Mouse (Mus musculus) midbrain, postnatal 0 days (tissue): ENCODE measurements at regions not wholly inside any gene's neighbourhood (a gene's known extent, or its start where the extent isn't known, plus 50 kb on each side); places are given as distances from the start of the nearest gene placed in this dataset.

Source experiments
- ATAC-seq: fragments of 200-750 bp; cut with Nextera tagmentation; 2 replicates; pipeline ENCODE4 v1.8.0; 2017; ENCODE audit warnings: moderate number of reproducible peaks, mild to moderate bottlenecking, moderate TSS enrichment, moderate library complexity; ENCODE audit not compliant: low FRiP score
- DNase-seq: peaks from one replicate; pipeline ENCODE4 v3.0.0-alpha.2; 2015; ENCODE audit warnings: low spot score
- H3K27ac ChIP-seq: fragments of 300-500 bp; sonication (generic); 2 replicates; pipeline ENCODE4 v1.5.1; 2014; ENCODE audit warnings: low read depth, mild to moderate bottlenecking, low read length, mixed read lengths
- H3K27me3 ChIP-seq: fragments of 300-500 bp; sonication (generic); 2 replicates; pipeline ENCODE4 v1.6.1; 2014; ENCODE audit warnings: low read length, control low read depth, mixed read lengths; ENCODE audit not compliant: insufficient read depth
- H3K36me3 ChIP-seq: fragments of 300-500 bp; sonication (generic); 2 replicates; pipeline ENCODE4 v1.6.1; 2014; ENCODE audit warnings: low read length, control low read depth, mixed read lengths; ENCODE audit not compliant: insufficient read depth
- H3K4me1 ChIP-seq: fragments of 300-500 bp; sonication (generic); 2 replicates; pipeline ENCODE4 v1.6.1; 2014; ENCODE audit warnings: mild to moderate bottlenecking, control low read depth, antibody characterized with exemption, low read length, mixed read lengths; ENCODE audit not compliant: insufficient read depth
- H3K4me2 ChIP-seq: fragments of 300-500 bp; sonication (generic); 2 replicates; pipeline ENCODE4 v1.6.1; 2014; ENCODE audit warnings: low read depth, mild to moderate bottlenecking, low read length, mixed read lengths; ENCODE audit not compliant: poor library complexity, severe bottlenecking
- H3K4me3 ChIP-seq: fragments of 300-500 bp; sonication (generic); 2 replicates; pipeline ENCODE4 v1.5.1; 2014; ENCODE audit warnings: low read depth, mild to moderate bottlenecking, low read length, moderate library complexity
- H3K9ac ChIP-seq: fragments of 300-500 bp; sonication (generic); replicated peaks from 2 replicates; pipeline ENCODE4 v1.6.1; 2014; ENCODE audit warnings: mild to moderate bottlenecking, low read length, moderate library complexity, mixed read lengths; ENCODE audit not compliant: poor library complexity, severe bottlenecking
- H3K9me3 ChIP-seq: fragments of 300-500 bp; sonication (generic); 2 replicates; pipeline ENCODE4 v1.6.1; 2016; ENCODE audit warnings: low read length, control low read depth
- CTCF ChIP-seq: IDR thresholded peaks from 2 replicates; pipeline ENCODE4 v1.5.1; 2016; ENCODE audit warnings: antibody characterized with exemption, mild to moderate bottlenecking
- WGBS: fragments of 180-500 bp; shearing (Covaris S2); extraction: QIAGEN DNeasy Blood & Tissue Kit; methylation state at CpG from one replicate; pipeline ENCODE4 v1.1.7; 2014; 5-methylcytosine and 5-hydroxymethylcytosine counted together

GRCm38 (mm10) chr9:90887405-90887804, 474.8 kb upstream of the Zic4 start:
- no peak overlapping the region for H3K4me2 ChIP-seq
- H3K9me3 ChIP-seq, result no peaks in the 10 kb centered on the region
- no peak overlapping the region for H3K9ac ChIP-seq
- DNase-seq (no peak), ATAC-seq (no peak)
- no peak overlapping the region for H3K4me3 ChIP-seq
- 97% methylated on average over 3 of the region's 3 CpGs for WGBS
- TF ChIP-seq CTCF, result no peak
- no peaks in the 10 kb centered on the region for H3K36me3 ChIP-seq
- no peak overlapping the region for H3K27ac ChIP-seq
- H3K4me1 ChIP-seq, result no peaks in the 10 kb centered on the region
- H3K27me3 ChIP-seq, result no peaks in the 10 kb centered on the region

- DNase-seq (no peak), ATAC-seq (no peak)
- H3K9ac ChIP-seq, result no peak overlapping the region
- H3K27ac ChIP-seq, result no peak overlapping the region
- no peaks in the 10 kb centered on the region for H3K9me3 ChIP-seq
- no peaks in the 10 kb centered on the region for H3K36me3 ChIP-seq
- no peak overlapping the region for H3K4me2 ChIP-seq
- H3K4me1 ChIP-seq, result no peaks in the 10 kb centered on the region
- H3K27me3 ChIP-seq, result no peaks in the 10 kb centered on the region
- no peak for TF ChIP-seq CTCF
- no peak overlapping the region for H3K4me3 ChIP-seq
- 94% methylated on average over 4 of the region's 4 CpGs for WGBS
These were observed 471.4 kb upstream of the Zic4 start for GRCm38 (mm10) chr9:90890801-90891200.

GRCm38 (mm10) chr9:90892816-90893215, 469.4 kb upstream of the Zic4 start:
- ATAC-seq (no peak), DNase-seq (no peak)
- no peak for TF ChIP-seq CTCF
- Histone ChIP-seq H3K4me2 (no peak overlapping the region), H3K9ac (no peak overlapping the region), H3K36me3 (no peaks in the 10 kb centered on the region), H3K27me3 (no peaks in the 10 kb centered on the region), H3K9me3 (no peaks in the 10 kb centered on the region), H3K4me1 (no peaks in the 10 kb centered on the region), H3K4me3 (no peak overlapping the region), H3K27ac (no peak overlapping the region)
- WGBS, result 69% methylated on average over 1 of the region's 1 CpGs

GRCm38 (mm10) chr9:90903557-90903956, 458.7 kb upstream of the Zic4 start:
- ATAC-seq (no peak), DNase-seq (no peak)
- Histone ChIP-seq H3K9ac (no peak overlapping the region), H3K36me3 (no peaks in the 10 kb centered on the region), H3K27me3 (peaks cover 11% of the 10 kb centered on the region; the same call in 1 of the 2 replicates), H3K4me2 (no peak overlapping the region), H3K4me1 (no peaks in the 10 kb centered on the region), H3K9me3 (no peaks in the 10 kb centered on the region), H3K27ac (no peak overlapping the region), H3K4me3 (no peak overlapping the region)
- no peak for TF ChIP-seq CTCF
- WGBS, result 8% methylated on average over 5 of the region's 5 CpGs

- H3K9ac ChIP-seq, result no peak overlapping the region
- no peak overlapping the region for H3K4me3 ChIP-seq
- H3K27me3 ChIP-seq, result peaks cover 11% of the 10 kb centered on the region; the same call in 1 of the 2 replicates
- H3K27ac ChIP-seq, result no peak overlapping the region
- DNase-seq, result no peak
- no peaks in the 10 kb centered on the region for H3K9me3 ChIP-seq
- no peak for ATAC-seq
- no peaks in the 10 kb centered on the region for H3K36me3 ChIP-seq
- TF ChIP-seq CTCF, result no peak
- no peak overlapping the region for H3K4me2 ChIP-seq
- 100% methylated on average over 5 of the region's 5 CpGs for WGBS
- no peaks in the 10 kb centered on the region for H3K4me1 ChIP-seq
These were observed 456.1 kb upstream of the Zic4 start for GRCm38 (mm10) chr9:90906106-90906505.

GRCm38 (mm10) chr9:90906684-90907083, 455.5 kb upstream of the Zic4 start:
- H3K27ac ChIP-seq, result no peak overlapping the region
- H3K4me2 ChIP-seq, result no peak overlapping the region
- WGBS, result 98% methylated on average over 7 of the region's 7 CpGs
- H3K4me1 ChIP-seq, result no peaks in the 10 kb centered on the region
- H3K4me3 ChIP-seq, result no peak overlapping the region
- H3K27me3 ChIP-seq, result peaks cover 11% of the 10 kb centered on the region; the same call in 1 of the 2 replicates
- H3K9me3 ChIP-seq, result no peaks in the 10 kb centered on the region
- DNase-seq (no peak), ATAC-seq (no peak)
- no peaks in the 10 kb centered on the region for H3K36me3 ChIP-seq
- H3K9ac ChIP-seq, result no peak overlapping the region
- TF ChIP-seq CTCF, result no peak
